Mouse (Mus musculus): ENCODE measurements at regions not wholly inside any gene's neighbourhood (a gene's known extent, or its start where the extent isn't known, plus 50 kb on each side); places are given as distances from the start of the nearest gene placed in this dataset.

DNA sequence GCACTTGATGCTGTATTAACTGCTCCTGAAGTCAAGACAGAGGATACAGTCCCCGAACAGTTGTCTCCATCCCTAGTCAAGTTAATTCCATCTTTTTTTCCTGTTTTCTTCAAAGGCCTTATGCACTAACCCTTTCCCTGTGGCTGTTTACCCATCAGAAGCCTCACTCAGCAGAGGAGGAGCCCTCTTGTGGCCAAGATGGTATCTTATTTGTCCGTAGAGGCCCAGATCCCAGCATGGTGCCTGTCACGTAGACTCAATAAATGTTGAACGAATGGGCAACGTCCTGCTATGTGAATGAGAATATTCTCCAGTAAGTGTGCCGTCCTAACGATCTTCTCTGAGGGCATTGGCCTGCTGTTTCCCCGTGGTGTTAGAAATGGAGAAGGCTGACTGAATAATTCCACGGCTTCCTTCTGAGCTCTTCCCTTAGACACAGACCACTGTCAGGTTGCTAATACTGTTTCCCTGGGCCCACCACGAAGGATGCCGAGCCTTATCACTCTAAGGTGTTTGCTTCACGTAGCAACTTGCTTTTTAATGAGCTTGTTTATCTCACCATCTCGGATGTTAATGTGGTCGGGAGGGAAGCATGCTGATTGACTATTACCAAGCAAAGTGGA lies 113.1 kb upstream of the Fmo9 start:
- TF ChIP-seq CTCF (IDR thresholded peaks at IDR 0.05; ENCODE audit: control insufficient read depth, insufficient read depth, low read length) = peak; percentile 17; the same call in 1 of the 2 replicates
- no peak for TF ChIP-seq POLR2A (IDR thresholded peaks at IDR 0.05; ENCODE audit: borderline replicate concordance, control insufficient read depth, low read depth, low read length)
